Mouse (Mus musculus) mouse embryonic stem cell (cell line): ENCODE data around the gene Prrxl1.

Experiments used
- in situ Hi-C, 2 experiments: fragments of 300-500 bp; cut with MboI; formaldehyde crosslinking; loops; 1 replicate in 1 of 2; 3 replicates in 1 of 2; pipeline ENCODE4 v1.14.3; 2019 to 2020; ENCODE audit warnings: low sequenced_read_pairs in 2 of 2, low pct_unique_long_range_greater_than_20kb in 1 of 2, mixed read lengths in 1 of 2; ENCODE audit not compliant: unreplicated experiment in 1 of 2

Prrxl1 gene

GRCm38 (mm10) chr14:32599290-32600041, at the start of gene Prrxl1:
TSS of gene Prrxl1 (plus strand) at chr14:32599407.
- in situ Hi-C loops, result no loop called here

GRCm38 (mm10) chr14:32551854-32552253, 47.4 kb upstream of the Prrxl1 start:
- in situ Hi-C loops, result no loop called here

- in situ Hi-C loops, result no loop called here
Measured at GRCm38 (mm10) chr14:32553198-32553903, 45.9 kb upstream of the Prrxl1 start.

GRCm38 (mm10) chr14:32554860-32555526, 44.2 kb upstream of the Prrxl1 start:
- in situ Hi-C loops, result no loop called here

GRCm38 (mm10) chr14:32561428-32561827, 37.8 kb upstream of the Prrxl1 start:
- in situ Hi-C loops, result no loop called here

GRCm38 (mm10) chr14:32563661-32564060, 35.5 kb upstream of the Prrxl1 start:
- in situ Hi-C loops, result no loop called here

GRCm38 (mm10) chr14:32572519-32572918, 26.7 kb upstream of the Prrxl1 start:
- in situ Hi-C loops, result no loop called here

GRCm38 (mm10) chr14:32578420-32578819, 20.8 kb upstream of the Prrxl1 start:
- in situ Hi-C loops, result no loop called here

- in situ Hi-C loops, result no loop called here
Measured at GRCm38 (mm10) chr14:32583696-32584095, 15.5 kb upstream of the Prrxl1 start.

GRCm38 (mm10) chr14:32587013-32587784, 12.0 kb upstream of the Prrxl1 start:
- in situ Hi-C loops, result no loop called here

- in situ Hi-C loops, result no loop called here
Measured at GRCm38 (mm10) chr14:32590377-32590776, 8.8 kb upstream of the Prrxl1 start.

GRCm38 (mm10) chr14:32597232-32598231, 1.7 kb upstream of the Prrxl1 start:
- in situ Hi-C loops, result no loop called here

- in situ Hi-C loops, result no loop called here
Measured at GRCm38 (mm10) chr14:32598437-32599219, 579 bp upstream of the Prrxl1 start.

- in situ Hi-C loops, result no loop called here
Measured at GRCm38 (mm10) chr14:32600110-32600509, 903 bp downstream of the Prrxl1 start.

GRCm38 (mm10) chr14:32605508-32605907, 6.3 kb downstream of the Prrxl1 start:
- in situ Hi-C loops, result no loop called here

- in situ Hi-C loops, result no loop called here
Measured at GRCm38 (mm10) chr14:32606316-32606715, 7.1 kb downstream of the Prrxl1 start.

- in situ Hi-C loops, result no loop called here
Measured at GRCm38 (mm10) chr14:32609392-32609791, 10.2 kb downstream of the Prrxl1 start.
